Mouse (Mus musculus): ENCODE results near the gene Rogdi. TPM values are rescaled to one million over a fixed set of nuclear protein-coding genes. Genes with fewer than 3 reads are reported as not detected.

Gene Rogdi
- polyA plus RNA-seq, 1 experiment = 50.5 TPM

DNA sequence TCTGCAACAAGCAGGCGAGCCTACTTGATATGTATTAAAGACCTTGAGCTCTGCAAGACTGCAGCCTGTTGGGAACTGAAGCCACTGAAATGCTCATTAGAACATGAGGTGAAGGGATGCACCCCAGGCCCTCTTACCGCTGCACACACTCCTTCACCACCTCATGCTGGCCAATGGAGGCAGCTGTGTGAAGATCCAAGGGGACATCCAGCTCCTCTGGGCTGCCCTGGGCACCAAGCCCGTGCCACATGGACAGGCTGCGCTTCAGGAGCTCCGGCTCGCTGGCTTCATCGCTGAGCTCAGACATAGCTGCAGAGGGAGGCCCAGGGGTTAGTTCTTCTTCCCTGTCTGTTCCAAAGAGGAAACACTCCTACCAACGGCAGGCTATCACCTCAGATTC is 53.1 kb downstream of the Rogdi start:
- TF ChIP-seq MYOD1 (IDR thresholded peaks at IDR 0.05; ENCODE audit: control insufficient read depth in 1 of 3, insufficient read length in 2 of 3, low read depth in 2 of 3) (no peak), E2F4 (IDR thresholded peaks at IDR 0.05; ENCODE audit: insufficient read depth) (no peak), POLR2A (IDR thresholded peaks at IDR 0.05; ENCODE audit: insufficient read length, low read depth) (no peak), USF1 (IDR thresholded peaks at IDR 0.05; ENCODE audit: low read depth) (no peak), TCF12 (IDR thresholded peaks at IDR 0.05; ENCODE audit: insufficient read depth, poor library complexity, severe bottlenecking) (no peak), MAX (IDR thresholded peaks at IDR 0.05; ENCODE audit: low read depth) (no peak), CEBPB (IDR thresholded peaks at IDR 0.05; ENCODE audit: insufficient read depth, poor library complexity, severe bottlenecking) (no peak), SRF (IDR thresholded peaks at IDR 0.05; ENCODE audit: control insufficient read depth, insufficient read length, low read depth) (no peak), MYOG (IDR thresholded peaks at IDR 0.05; ENCODE audit: control insufficient read depth in 1 of 3, insufficient read depth in 1 of 3, insufficient read length in 2 of 3, low read depth in 2 of 3) (no peak), TCF3 (IDR thresholded peaks at IDR 0.05; ENCODE audit: insufficient read length, low read depth) (no peak), POLR2AphosphoS2 (IDR thresholded peaks at IDR 0.05; ENCODE audit: insufficient read length, low read depth) (no peak), REST (IDR thresholded peaks at IDR 0.05; ENCODE audit: insufficient read depth, insufficient read length) (no peak)
- no peaks in the 10 kb centered on the region for H3K27me3 ChIP-seq (ENCODE audit: control insufficient read depth, insufficient read depth, insufficient read length)
- no peak overlapping the region for H3K4me3 ChIP-seq
- peaks cover 10% of the 10 kb centered on the region for H3K36me3 ChIP-seq (ENCODE audit: control insufficient read depth, insufficient read depth)
- H3K4me2 ChIP-seq (ENCODE audit: low read depth) = no peak overlapping the region
- peaks cover 41% of the 10 kb centered on the region for H3K79me2 ChIP-seq (ENCODE audit: control insufficient read depth, insufficient read depth)
- H3ac ChIP-seq (ENCODE audit: control insufficient read depth, insufficient read length) = no peak overlapping the region

Other genes with a start within 250 kb of the Rogdi start
- gene Cdip1, start 223.3 kb downstream of the Rogdi start, polyA plus RNA-seq (2012; fragmentation: generic; extraction: Trizol) = 44.9 TPM
- 0.08 TPM for gene 4930562C15Rik, start 178.1 kb downstream of the Rogdi start, polyA plus RNA-seq (2012; fragmentation: generic; extraction: Trizol)
- 79.5 TPM for gene Ubald1, start 133.2 kb downstream of the Rogdi start, polyA plus RNA-seq (2012; fragmentation: generic; extraction: Trizol)
- gene Mgrn1, start 127.3 kb downstream of the Rogdi start, polyA plus RNA-seq (2012; fragmentation: generic; extraction: Trizol) = 59.3 TPM
- gene Nudt16l1, start 74.8 kb downstream of the Rogdi start, polyA plus RNA-seq (2012; fragmentation: generic; extraction: Trizol) = 46.1 TPM
- 25.2 TPM for gene Anks3, start 49.3 kb downstream of the Rogdi start, polyA plus RNA-seq (2012; fragmentation: generic; extraction: Trizol)
- 0.04 TPM for gene Sept12, start 15.7 kb downstream of the Rogdi start, polyA plus RNA-seq (2012; fragmentation: generic; extraction: Trizol)
- gene Smim22, start 6.3 kb downstream of the Rogdi start, polyA plus RNA-seq (2012; fragmentation: generic; extraction: Trizol) = 8.5 TPM
- gene Glyr1, start 36.3 kb upstream of the Rogdi start, polyA plus RNA-seq (2012; fragmentation: generic; extraction: Trizol) = 37.0 TPM
- 12.9 TPM for gene Ubn1, start 36.5 kb upstream of the Rogdi start, polyA plus RNA-seq (2012; fragmentation: generic; extraction: Trizol)
- 0.02 TPM for gene Ppl, start 118.9 kb upstream of the Rogdi start, polyA plus RNA-seq (2012; fragmentation: generic; extraction: Trizol)
- gene Sec14l5, start 133.6 kb upstream of the Rogdi start, polyA plus RNA-seq (2012; fragmentation: generic; extraction: Trizol) = 0.05 TPM
- 12.0 TPM for gene Nagpa, start 190.5 kb upstream of the Rogdi start, polyA plus RNA-seq (2012; fragmentation: generic; extraction: Trizol)
- 1.3 TPM for gene AU021092, start 208.7 kb upstream of the Rogdi start, polyA plus RNA-seq (2012; fragmentation: generic; extraction: Trizol)
- 46.8 TPM for gene Alg1, start 220.1 kb upstream of the Rogdi start, polyA plus RNA-seq (2012; fragmentation: generic; extraction: Trizol)
- 21.0 TPM for gene Eef2kmt, start 242.4 kb upstream of the Rogdi start, polyA plus RNA-seq (2012; fragmentation: generic; extraction: Trizol)

Measured in myocyte (in vitro differentiated cells).